Mouse (Mus musculus): ENCODE data around the gene Asphd2. TPM values are rescaled to one million over a fixed set of nuclear protein-coding genes. Genes with fewer than 3 reads are reported as not detected.

Gene Asphd2
- total RNA-seq, 2 experiments from 2014 or later, result 154 to 161 TPM

GRCm38 (mm10) chr5:112396066-112396465, 1.4 kb upstream of the Asphd2 start:
- intact Hi-C loops (cut with DNase I), result no loop called here
- DNase-seq (ENCODE audit: extremely low spot score in 1 of 2, low spot score in 2 of 2), result peak in 1 of 2 experiments; percentile 27

- intact Hi-C loops (cut with DNase I), result no loop called here
- DNase-seq (ENCODE audit: extremely low spot score in 1 of 2, low spot score in 2 of 2), result no peak
Measured at GRCm38 (mm10) chr5:112394415-112394763, 277 bp downstream of the Asphd2 start.

GRCm38 (mm10) chr5:112393741-112394414, 788 bp downstream of the Asphd2 start:
- intact Hi-C loops (cut with DNase I), result no loop called here
- DNase-seq (ENCODE audit: extremely low spot score in 1 of 2, low spot score in 2 of 2), result peak in 1 of 2 experiments; percentile 24

GRCm38 (mm10) chr5:112391676-112392323, 2.9 kb downstream of the Asphd2 start:
- intact Hi-C loops (cut with DNase I), result no loop called here
- DNase-seq (ENCODE audit: extremely low spot score in 1 of 2, low spot score in 2 of 2), result peak in 1 of 2 experiments; percentile 45

- peak in 1 of 2 experiments; percentile 26 for DNase-seq (ENCODE audit: extremely low spot score in 1 of 2, low spot score in 2 of 2)
- intact Hi-C loops (cut with DNase I), result no loop called here
Measured at GRCm38 (mm10) chr5:112391002-112391401, 3.7 kb downstream of the Asphd2 start.

- intact Hi-C loops (cut with DNase I), result no loop called here
- peak in 1 of 2 experiments; percentile 50 for DNase-seq (ENCODE audit: extremely low spot score in 1 of 2, low spot score in 2 of 2)
Measured at GRCm38 (mm10) chr5:112389352-112389751, 5.3 kb downstream of the Asphd2 start.

GRCm38 (mm10) chr5:112385973-112386372, 8.7 kb downstream of the Asphd2 start:
- intact Hi-C loops (cut with DNase I), result no loop called here
- peak in 1 of 2 experiments; percentile 11 for DNase-seq (ENCODE audit: extremely low spot score in 1 of 2, low spot score in 2 of 2)

- intact Hi-C loops (cut with DNase I), result no loop called here
- DNase-seq (ENCODE audit: extremely low spot score in 1 of 2, low spot score in 2 of 2), result no peak
Measured at GRCm38 (mm10) chr5:112384805-112385472, 9.7 kb downstream of the Asphd2 start.

- DNase-seq (ENCODE audit: extremely low spot score in 1 of 2, low spot score in 2 of 2), result no peak
- intact Hi-C loops (cut with DNase I), result no loop called here
Measured at GRCm38 (mm10) chr5:112382641-112383330, 11.9 kb downstream of the Asphd2 start.

GRCm38 (mm10) chr5:112382042-112382441, 12.6 kb downstream of the Asphd2 start:
- no peak for DNase-seq (ENCODE audit: extremely low spot score in 1 of 2, low spot score in 2 of 2)
- intact Hi-C loops (cut with DNase I), result no loop called here

- intact Hi-C loops (cut with DNase I), result no loop called here
- DNase-seq (ENCODE audit: extremely low spot score in 1 of 2, low spot score in 2 of 2), result no peak
Measured at GRCm38 (mm10) chr5:112381154-112381553, 13.5 kb downstream of the Asphd2 start.

- intact Hi-C loops (cut with DNase I), result no loop called here
- no peak for DNase-seq (ENCODE audit: extremely low spot score in 1 of 2, low spot score in 2 of 2)
Measured at GRCm38 (mm10) chr5:112378716-112379115, 15.9 kb downstream of the Asphd2 start.

- intact Hi-C loops (cut with DNase I), result no loop called here
- no peak for DNase-seq (ENCODE audit: extremely low spot score in 1 of 2, low spot score in 2 of 2)
Measured at GRCm38 (mm10) chr5:112377380-112377779, 17.3 kb downstream of the Asphd2 start.

- DNase-seq (ENCODE audit: extremely low spot score in 1 of 2, low spot score in 2 of 2), result no peak
- intact Hi-C loops (cut with DNase I), result no loop called here
Measured at GRCm38 (mm10) chr5:112376111-112376510, 18.6 kb downstream of the Asphd2 start.

GRCm38 (mm10) chr5:112371933-112372332, 22.7 kb downstream of the Asphd2 start:
- peak; percentile 70 to 85 for DNase-seq (ENCODE audit: extremely low spot score in 1 of 2, low spot score in 2 of 2)
- intact Hi-C loops (cut with DNase I), result no loop called here

- DNase-seq (ENCODE audit: extremely low spot score in 1 of 2, low spot score in 2 of 2), result no peak
- intact Hi-C loops (cut with DNase I), result no loop called here
Measured at GRCm38 (mm10) chr5:112370236-112370813, 24.3 kb downstream of the Asphd2 start.

- intact Hi-C loops (cut with DNase I), result no loop called here
- DNase-seq (ENCODE audit: extremely low spot score in 1 of 2, low spot score in 2 of 2), result no peak
Measured at GRCm38 (mm10) chr5:112369326-112369725, 25.3 kb downstream of the Asphd2 start.

- DNase-seq (ENCODE audit: extremely low spot score in 1 of 2, low spot score in 2 of 2), result no peak
- intact Hi-C loops (cut with DNase I), result no loop called here
Measured at GRCm38 (mm10) chr5:112368666-112369065, 26.0 kb downstream of the Asphd2 start.

- DNase-seq (ENCODE audit: extremely low spot score in 1 of 2, low spot score in 2 of 2), result no peak
- intact Hi-C loops (cut with DNase I), result no loop called here
Measured at GRCm38 (mm10) chr5:112367929-112368328, 26.7 kb downstream of the Asphd2 start.
